Mouse (Mus musculus) kidney, embryonic 14.5 days (tissue): ENCODE data around the gene Slc39a3. TPM values are rescaled to one million over a fixed set of nuclear protein-coding genes. Genes with fewer than 3 reads are reported as not detected.
A peak's percentile ranks its signal among the peaks of the same experiment; 100 is the strongest.
"Not testable (repeated sequence)": the region's sequence is repeated elsewhere in the genome, so short reads cannot be mapped to it uniquely, and the experiment has no call there.

Experiments used
- ATAC-seq: fragments of 200-750 bp; cut with Nextera tagmentation; 2 replicates; pipeline ENCODE4 v1.8.0; 2017; ENCODE audit warnings: moderate number of reproducible peaks, mild to moderate bottlenecking, moderate TSS enrichment, moderate library complexity; ENCODE audit not compliant: low FRiP score, low TSS enrichment
- H3K27ac ChIP-seq: fragments of 300-500 bp; sonication (generic); 2 replicates; pipeline ENCODE4 v1.5.1; 2014; ENCODE audit warnings: low read depth, mild to moderate bottlenecking, low read length, moderate library complexity, mixed read lengths
- H3K27me3 ChIP-seq: fragments of 300-500 bp; sonication (generic); 2 replicates; pipeline ENCODE4 v1.6.1; 2014; ENCODE audit warnings: mild to moderate bottlenecking, low read length; ENCODE audit not compliant: control insufficient read depth, insufficient read depth
- H3K36me3 ChIP-seq: fragments of 300-500 bp; sonication (generic); 2 replicates; pipeline ENCODE4 v1.6.1; 2014; ENCODE audit warnings: low read length, mixed read lengths; ENCODE audit not compliant: control insufficient read depth, insufficient read depth
- H3K4me1 ChIP-seq: fragments of 300-500 bp; sonication (generic); 2 replicates; pipeline ENCODE4 v1.6.1; 2014; ENCODE audit warnings: low read length, mixed read lengths; ENCODE audit not compliant: control insufficient read depth, insufficient read depth
- H3K4me2 ChIP-seq: fragments of 300-500 bp; sonication (generic); replicated peaks from 2 replicates; pipeline ENCODE4 v1.6.1; 2014; ENCODE audit warnings: low read depth, mild to moderate bottlenecking, low read length
- H3K4me3 ChIP-seq: fragments of 300-500 bp; sonication (generic); 2 replicates; pipeline ENCODE4 v1.5.1; 2014; ENCODE audit warnings: mild to moderate bottlenecking, low read length
- H3K9ac ChIP-seq: fragments of 300-500 bp; sonication (generic); 2 replicates; pipeline ENCODE4 v1.6.1; 2014; ENCODE audit warnings: low read depth, mild to moderate bottlenecking, low read length, moderate library complexity
- H3K9me3 ChIP-seq: fragments of 300-500 bp; sonication (generic); 2 replicates; pipeline ENCODE4 v1.6.1; 2016; ENCODE audit warnings: low read length; ENCODE audit not compliant: control insufficient read depth
- WGBS: fragments of 180-500 bp; shearing (Covaris S2); extraction: QIAGEN DNeasy Blood & Tissue Kit; methylation state at CpG from one replicate; pipeline ENCODE4 v1.1.7; 2014; 5-methylcytosine and 5-hydroxymethylcytosine counted together
- polyA plus RNA-seq: library from polyadenylated mRNA; unstranded; fragments of >200 nt; fragmentation: Nextera tagmentation; extraction: Ambion mirVana; gene quantifications from 2 replicates; pipeline ENCODE4 v1.2.1, GENCODE M21; 2014

Slc39a3 gene
- polyA plus RNA-seq, 1 experiment from 2014 or later = 9.1 TPM

DNA sequence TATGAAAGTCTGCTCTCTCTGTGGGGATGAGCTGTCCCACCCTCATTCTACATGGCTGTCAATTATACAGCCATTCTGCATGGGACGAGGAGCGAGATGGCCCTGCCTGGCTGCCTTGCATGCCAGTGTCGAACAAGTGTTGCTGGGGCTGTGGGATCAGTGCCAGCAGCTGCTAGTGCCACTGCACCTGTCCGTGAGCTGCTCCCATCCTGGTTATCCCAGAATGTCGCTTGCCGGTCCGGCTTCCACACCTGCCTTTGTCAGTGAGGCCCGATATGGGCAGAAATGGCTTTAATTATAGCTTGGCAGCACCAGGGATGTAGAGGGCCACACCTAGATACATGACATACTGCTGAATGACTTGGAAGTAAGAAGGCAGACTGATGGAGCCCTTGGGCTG is 35.1 kb upstream of the Slc39a3 start:
- no peak overlapping the region for H3K4me2 ChIP-seq
- H3K4me1 ChIP-seq = peaks cover 4% of the 10 kb centered on the region; the same call in 1 of the 2 replicates
- 95% methylated on average over 8 of the region's 8 CpGs for WGBS
- no peaks in the 10 kb centered on the region for H3K9me3 ChIP-seq
- H3K36me3 ChIP-seq = peaks cover 28% of the 10 kb centered on the region
- H3K4me3 ChIP-seq = no peak overlapping the region
- no peak for ATAC-seq
- no peak overlapping the region for H3K9ac ChIP-seq
- no peak overlapping the region for H3K27ac ChIP-seq
- no peaks in the 10 kb centered on the region for H3K27me3 ChIP-seq

- Histone ChIP-seq H3K9me3 (no peaks in the 10 kb centered on the region), H3K4me3 (peak within 1 kb of the TSS; percentile 78), H3K36me3 (peaks cover 20% of the 10 kb centered on the region), H3K4me2 (peak within 1 kb of the TSS; percentile 73), H3K9ac (peak within 1 kb of the TSS; percentile 78), H3K27ac (no peak within 1 kb of the TSS), H3K27me3 (no peaks in the 10 kb centered on the region), H3K4me1 (peaks cover 4% of the 10 kb centered on the region; the same call in 1 of the 2 replicates)
- ATAC-seq = peak; percentile 98
- WGBS = 1% methylated on average over 34 of the region's 35 CpGs
Observed at GRCm38 (mm10) chr10:81069836-81070235, 32.6 kb upstream of the Slc39a3 start, which contains the start of gene Thop1. Gene Thop1, plus strand, starts transcription at chr10:81070035.

GRCm38 (mm10) chr10:81068706-81069105 is 31.5 kb upstream of the Slc39a3 start:
- Histone ChIP-seq H3K27ac (no peak overlapping the region), H3K4me2 (no peak overlapping the region), H3K27me3 (no peaks in the 10 kb centered on the region), H3K9ac (no peak overlapping the region), H3K4me1 (peaks cover 4% of the 10 kb centered on the region; the same call in 1 of the 2 replicates), H3K36me3 (peaks cover 9% of the 10 kb centered on the region), H3K9me3 (no peaks in the 10 kb centered on the region), H3K4me3 (no peak overlapping the region)
- WGBS = 79% methylated on average over 5 of the region's 5 CpGs
- no peak for ATAC-seq

DNA sequence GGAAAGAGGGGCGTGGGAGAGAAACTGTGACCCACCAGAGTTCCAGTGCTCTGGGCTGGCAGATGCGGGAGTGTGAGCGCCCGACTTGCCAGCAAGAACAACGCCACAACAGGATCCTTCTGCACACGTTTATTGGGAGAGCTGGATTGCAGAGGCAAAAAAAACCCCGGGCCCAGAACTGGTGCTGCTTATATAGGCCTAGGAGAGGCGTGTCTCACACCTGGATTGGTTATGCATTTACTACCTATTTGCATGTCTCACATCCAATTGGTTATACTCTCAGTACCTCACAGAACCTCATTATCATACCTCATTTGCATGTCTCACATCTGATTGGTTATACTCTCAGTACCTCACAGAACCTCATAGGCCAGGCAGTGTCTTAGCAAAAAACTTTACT is 27.3 kb upstream of the Slc39a3 start:
- not testable (repeated sequence) for H3K9me3 ChIP-seq, H3K4me1 ChIP-seq, H3K36me3 ChIP-seq, H3K27ac ChIP-seq, H3K27me3 ChIP-seq, H3K4me2 ChIP-seq, ATAC-seq, H3K9ac ChIP-seq, H3K4me3 ChIP-seq
- 90% methylated on average over 8 of the region's 8 CpGs for WGBS

DNA sequence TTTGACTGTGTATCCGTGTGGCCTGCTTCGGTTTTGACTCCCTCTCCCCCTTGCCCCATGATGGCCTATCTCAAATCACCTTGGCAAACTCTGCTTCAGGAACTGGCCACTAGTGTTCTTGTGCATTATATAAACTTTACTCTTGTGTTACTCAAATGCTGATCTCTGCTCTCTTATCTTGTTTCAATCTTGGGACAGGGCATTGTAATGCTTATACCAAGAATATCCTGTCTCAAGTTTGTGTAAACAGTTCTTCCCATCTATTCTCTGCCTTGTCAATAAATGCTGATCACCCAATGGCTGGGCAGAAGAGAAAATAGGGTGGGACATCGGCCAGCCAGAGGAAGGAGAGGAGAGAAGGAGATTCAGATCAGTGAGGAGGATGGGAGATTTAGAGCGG is 25.5 kb upstream of the Slc39a3 start:
- Histone ChIP-seq H3K9me3 (no peaks in the 10 kb centered on the region), H3K36me3 (no peaks in the 10 kb centered on the region), H3K27me3 (no peaks in the 10 kb centered on the region), H3K9ac (no peak overlapping the region), H3K4me3 (no peak overlapping the region), H3K4me1 (peaks cover 11% of the 10 kb centered on the region), H3K4me2 (no peak overlapping the region), H3K27ac (no peak overlapping the region)
- no peak for ATAC-seq
- 69% methylated on average over 4 of the region's 4 CpGs for WGBS

DNA sequence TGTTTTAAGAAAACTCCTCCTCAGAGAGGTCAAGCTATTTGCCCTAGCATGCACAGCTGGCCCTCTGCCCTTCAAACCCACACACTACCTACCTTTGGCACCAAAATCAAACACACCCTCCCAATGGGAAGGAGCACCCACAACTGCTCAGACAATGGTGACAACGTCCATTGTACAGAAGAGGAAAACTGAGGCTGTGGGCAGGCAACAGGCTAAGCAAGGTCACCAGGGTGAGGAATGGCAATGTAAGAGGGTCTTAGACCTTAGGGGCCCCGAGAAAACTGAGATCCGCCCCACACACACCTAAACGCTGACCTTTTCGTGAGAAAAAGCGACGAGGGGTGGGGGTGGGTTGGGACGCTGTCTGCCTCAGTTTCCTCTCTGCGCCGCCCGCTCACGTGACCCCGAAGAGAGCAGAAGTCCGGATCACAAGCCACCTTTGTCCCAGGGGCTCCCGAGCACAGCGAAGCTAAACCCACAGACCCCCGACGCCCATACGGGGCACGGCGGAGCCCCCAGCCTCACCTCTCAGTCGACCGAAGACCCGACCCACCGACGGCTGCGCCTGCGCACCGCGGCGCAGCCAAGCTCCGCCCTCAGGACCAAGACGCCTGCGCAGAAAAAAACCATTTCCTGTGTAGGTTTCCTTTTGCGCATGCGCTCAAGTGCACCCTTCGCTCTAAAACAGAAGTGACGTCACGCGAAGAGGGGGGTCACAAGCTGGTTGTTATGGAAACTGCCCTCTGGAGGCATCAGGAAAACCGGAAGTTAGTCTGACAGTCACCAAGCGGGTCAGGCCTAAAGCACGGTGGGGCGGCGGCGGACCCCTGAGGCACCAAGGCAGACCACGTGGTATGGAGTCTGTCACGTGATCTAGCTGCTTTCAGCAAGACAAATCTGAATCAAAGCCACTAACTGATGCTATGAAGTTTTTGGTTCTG is 22.6 kb upstream of the Slc39a3 start, which contains the start of gene Sgta:
TSS of gene Sgta (minus strand) at position 579 of the 941 bp plus-strand sequence.
- Histone ChIP-seq H3K4me3 (peak within 1 kb of the TSS; percentile 80), H3K4me1 (peaks cover 16% of the 10 kb centered on the region), H3K9me3 (no peaks in the 10 kb centered on the region), H3K36me3 (peaks cover 3% of the 10 kb centered on the region; the same call in 1 of the 2 replicates), H3K27me3 (no peaks in the 10 kb centered on the region), H3K4me2 (peak within 1 kb of the TSS; percentile 67), H3K27ac (no peak within 1 kb of the TSS), H3K9ac (peak within 1 kb of the TSS; percentile 76)
- peak; percentile 96 for ATAC-seq
- WGBS = under 1% methylated on average over 48 of the region's 48 CpGs

DNA sequence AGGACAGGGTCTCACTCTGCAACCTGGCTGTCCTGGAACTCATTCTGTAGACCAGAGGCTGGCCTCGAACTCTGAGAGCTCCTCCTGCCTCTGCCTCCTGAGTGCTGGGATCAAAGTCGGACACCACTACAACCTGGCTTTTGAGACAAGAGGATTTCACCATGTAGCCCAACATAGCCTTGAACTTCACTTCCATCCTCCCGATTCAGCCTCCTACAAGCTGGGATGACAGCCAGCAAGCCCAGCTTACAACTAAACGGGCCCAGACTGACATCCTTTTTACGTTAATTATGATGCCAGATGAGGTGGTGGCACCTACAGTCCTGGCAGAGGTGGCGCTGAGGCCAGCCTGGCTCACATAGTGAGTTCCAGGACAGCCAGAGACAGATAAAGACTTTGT is 21.7 kb upstream of the Slc39a3 start:
- H3K36me3 ChIP-seq = peaks cover 3% of the 10 kb centered on the region; the same call in 1 of the 2 replicates

GRCm38 (mm10) chr10:81057406-81058130 is 20.3 kb upstream of the Slc39a3 start:
- Histone ChIP-seq H3K4me2 (no peak overlapping the region), H3K4me3 (no peak overlapping the region), H3K27ac (no peak overlapping the region), H3K9ac (no peak overlapping the region), H3K36me3 (peaks cover 3% of the 10 kb centered on the region), H3K27me3 (no peaks in the 10 kb centered on the region), H3K4me1 (peaks cover 16% of the 10 kb centered on the region), H3K9me3 (no peaks in the 10 kb centered on the region)
- WGBS = 92% methylated on average over 23 of the region's 23 CpGs
- no peak for ATAC-seq

More for the DNA sequence above, 21.7 kb upstream of the Slc39a3 start:
- Histone ChIP-seq H3K4me3 (peak overlapping the region; percentile 80), H3K27me3 (no peaks in the 10 kb centered on the region), H3K9ac (peak overlapping the region; percentile 76; the same call in 1 of the 2 replicates), H3K4me1 (peaks cover 16% of the 10 kb centered on the region), H3K27ac (no peak overlapping the region), H3K4me2 (peak overlapping the region; percentile 67), H3K9me3 (no peaks in the 10 kb centered on the region)
- 88% methylated on average over 6 of the region's 6 CpGs for WGBS
- ATAC-seq = no peak
